Mouse (Mus musculus) adipocyte (in vitro differentiated cells): ENCODE results near the gene Serpine1.
"Not testable (repeated sequence)": the region's sequence is repeated elsewhere in the genome, so short reads cannot be mapped to it uniquely, and the experiment has no call there.

ENCODE experiments used
- DNase-seq: peaks from one replicate; pipeline ENCODE4 v3.0.0-alpha.2; 2016; ENCODE audit warnings: low spot score

The Serpine1 gene

DNA sequence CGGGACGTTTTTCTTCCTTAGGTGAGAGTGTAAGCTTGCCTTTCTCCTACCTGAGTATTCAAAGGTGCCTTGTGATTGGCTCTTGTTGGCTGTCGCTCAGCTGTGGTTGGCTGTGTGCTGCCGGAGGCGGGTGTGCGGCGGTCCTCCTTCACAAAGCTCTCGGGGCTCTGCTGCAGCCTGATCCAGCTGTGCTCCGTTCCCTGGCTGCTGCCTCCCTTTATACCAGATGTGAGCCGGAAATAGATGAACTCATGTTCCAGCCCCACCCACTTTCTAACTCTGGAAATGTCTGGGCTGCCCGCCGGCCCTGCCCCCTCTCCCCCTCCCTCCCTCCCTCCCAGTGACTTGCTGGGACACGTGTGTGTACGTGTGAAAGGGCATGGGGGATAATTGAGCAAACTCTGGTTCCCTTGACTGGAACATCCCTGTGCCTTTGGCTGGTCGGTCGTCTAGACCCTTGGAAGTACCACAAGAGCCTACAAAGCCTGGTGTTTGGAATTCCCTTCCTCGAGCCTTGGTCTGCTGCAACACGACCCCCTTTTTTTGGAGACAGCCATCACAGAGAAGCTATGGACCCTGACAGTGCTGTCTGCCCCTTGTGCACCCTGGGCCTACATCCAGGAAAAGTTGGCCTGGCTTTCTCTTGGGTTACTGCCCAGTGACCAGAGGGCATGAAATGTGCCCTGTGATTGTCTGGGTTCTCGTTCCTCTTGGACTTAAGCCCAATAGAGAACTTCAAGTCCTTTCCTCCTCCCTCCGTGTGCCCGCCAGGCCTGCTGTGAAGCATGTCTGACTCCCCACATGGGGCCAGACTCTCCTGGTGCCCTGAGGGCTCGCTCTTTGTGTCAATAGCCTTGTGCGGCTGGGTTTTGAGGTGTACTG, at the start of gene Serpine1:
TSS of gene Serpine1 (minus strand) at position 190 of the 882 bp plus-strand sequence.
- DNase-seq, result peak; percentile 99

DNA sequence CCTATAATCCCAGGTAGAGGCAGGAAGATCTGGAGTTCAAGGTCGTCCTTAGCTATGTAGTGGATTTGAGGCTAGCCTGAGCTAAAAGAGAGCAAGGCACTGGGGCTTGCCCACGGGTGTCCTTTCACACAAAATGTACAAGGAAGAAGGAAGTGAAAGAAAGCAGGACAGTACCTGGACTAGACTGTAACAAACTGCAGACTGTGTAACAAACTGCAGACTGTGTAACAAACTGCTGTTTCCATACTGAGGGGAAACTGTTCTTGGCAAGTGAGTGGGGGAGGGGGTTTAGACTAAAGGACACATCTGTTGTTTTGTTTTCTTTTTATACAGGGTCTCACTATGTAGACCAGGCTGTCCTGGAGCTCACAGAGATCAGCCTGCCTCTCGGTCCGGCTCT, 49.2 kb upstream of the Serpine1 start:
- no peak for DNase-seq

DNA sequence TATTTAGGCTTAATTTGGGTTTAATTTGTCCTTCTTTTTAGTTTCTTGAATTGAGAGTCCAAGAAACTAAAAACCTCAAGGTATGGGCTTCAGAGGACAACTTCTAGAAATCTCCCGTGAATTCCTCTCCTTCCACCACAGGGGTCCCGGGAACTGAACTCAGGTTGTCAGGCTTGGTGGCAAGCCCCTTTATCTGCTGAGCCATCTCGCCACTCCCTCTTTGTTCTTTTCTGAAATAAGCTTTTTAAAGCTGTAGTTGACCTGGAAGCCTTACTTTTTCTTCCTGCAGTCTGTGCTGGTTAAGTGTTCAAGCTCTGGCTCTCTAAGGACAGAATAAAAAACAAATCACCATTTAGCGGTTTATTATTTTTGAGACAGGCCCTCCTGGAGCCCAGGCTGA, 46.8 kb upstream of the Serpine1 start:
- no peak for DNase-seq

DNA sequence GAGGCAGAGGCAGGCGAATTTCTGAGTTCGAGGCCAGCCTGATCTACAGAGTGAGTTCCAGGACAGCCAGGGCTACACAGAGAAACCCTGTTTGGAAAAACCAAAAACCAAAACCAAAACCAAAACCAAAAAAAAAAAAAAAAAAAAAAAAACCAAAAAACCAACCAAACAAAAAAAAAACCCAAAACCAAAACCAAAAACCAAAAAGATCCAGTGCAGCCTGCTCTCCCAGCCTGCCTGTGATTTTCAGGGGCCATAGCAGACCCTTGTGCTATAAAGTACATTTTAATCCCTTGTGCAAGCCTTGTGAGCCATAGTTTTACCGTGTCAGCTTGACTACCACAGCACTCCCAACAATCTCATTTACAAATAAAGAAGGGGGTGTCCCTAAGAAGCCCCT, 45.9 kb upstream of the Serpine1 start:
- DNase-seq, result not testable (repeated sequence)

DNA sequence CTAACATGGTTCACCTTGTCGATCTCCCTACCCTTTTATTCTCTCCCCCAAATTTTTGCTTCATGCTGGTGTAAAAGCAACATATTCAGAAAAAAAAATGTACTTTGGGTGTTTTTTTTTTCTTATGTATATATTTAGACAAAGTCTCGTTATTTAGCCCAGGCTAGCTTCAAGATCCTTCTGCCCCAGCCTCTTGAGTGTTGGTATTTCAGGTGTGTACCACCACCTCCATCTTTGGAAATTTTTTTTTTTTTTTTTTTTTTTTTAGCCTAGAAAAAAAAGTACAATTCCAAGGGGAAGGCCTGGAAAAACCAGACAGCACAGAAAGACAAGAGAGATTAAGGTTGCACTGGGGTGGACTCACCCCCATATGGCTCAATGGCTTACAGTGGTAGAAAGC, 44.9 kb upstream of the Serpine1 start:
- no peak for DNase-seq

DNA sequence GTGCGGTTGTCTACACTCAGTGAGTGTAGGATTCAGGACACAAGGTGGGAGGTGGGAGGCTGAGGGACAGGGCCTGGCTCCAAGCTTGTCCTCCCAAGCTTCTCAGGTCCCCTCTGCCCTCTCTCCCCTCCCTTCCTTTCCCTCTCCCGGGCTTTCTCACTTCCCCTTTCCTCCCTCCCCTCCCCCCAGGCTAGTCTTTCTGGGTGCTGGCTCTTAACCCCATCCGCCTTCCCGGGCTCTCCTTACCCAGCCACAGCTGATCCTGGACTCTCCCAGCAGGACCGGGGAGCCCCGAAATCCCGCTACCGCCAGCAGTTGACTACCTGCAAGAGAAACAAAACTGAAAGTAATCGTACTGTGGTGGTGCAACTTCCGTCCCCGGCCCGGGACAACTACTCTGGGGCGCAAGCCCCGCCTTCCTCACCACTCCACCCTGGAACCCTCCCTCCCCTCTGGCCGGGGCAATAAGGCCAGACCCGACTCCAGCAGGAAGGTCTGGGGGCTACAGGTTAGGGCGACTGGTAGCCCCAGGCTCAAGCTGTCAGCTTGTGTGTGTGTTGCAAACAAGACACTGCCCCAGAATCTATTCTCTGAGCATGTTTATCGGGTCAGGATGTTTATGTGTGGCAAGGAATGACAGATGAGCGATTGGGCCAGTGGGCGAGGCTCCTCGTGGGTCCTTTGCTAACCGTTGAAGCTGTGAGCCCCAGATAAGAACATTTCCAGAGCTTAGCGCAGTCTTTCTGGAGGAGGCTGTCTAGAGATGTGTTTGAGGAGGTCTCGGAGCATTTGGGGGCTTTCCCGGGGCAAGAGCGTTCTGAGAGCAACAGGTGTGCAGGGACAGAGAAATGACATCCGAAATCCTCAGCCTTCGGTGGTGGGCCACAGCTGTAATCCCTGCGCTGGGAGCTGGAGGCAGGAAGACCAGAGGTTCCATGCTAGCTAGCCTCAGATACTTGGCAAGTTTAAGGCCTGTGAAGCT, 44.1 kb upstream of the Serpine1 start, which contains the start of gene Trim56:
TSS of gene Trim56 (minus strand) at position 344 of the 982 bp plus-strand sequence.
- peak; percentile 84 for DNase-seq

DNA sequence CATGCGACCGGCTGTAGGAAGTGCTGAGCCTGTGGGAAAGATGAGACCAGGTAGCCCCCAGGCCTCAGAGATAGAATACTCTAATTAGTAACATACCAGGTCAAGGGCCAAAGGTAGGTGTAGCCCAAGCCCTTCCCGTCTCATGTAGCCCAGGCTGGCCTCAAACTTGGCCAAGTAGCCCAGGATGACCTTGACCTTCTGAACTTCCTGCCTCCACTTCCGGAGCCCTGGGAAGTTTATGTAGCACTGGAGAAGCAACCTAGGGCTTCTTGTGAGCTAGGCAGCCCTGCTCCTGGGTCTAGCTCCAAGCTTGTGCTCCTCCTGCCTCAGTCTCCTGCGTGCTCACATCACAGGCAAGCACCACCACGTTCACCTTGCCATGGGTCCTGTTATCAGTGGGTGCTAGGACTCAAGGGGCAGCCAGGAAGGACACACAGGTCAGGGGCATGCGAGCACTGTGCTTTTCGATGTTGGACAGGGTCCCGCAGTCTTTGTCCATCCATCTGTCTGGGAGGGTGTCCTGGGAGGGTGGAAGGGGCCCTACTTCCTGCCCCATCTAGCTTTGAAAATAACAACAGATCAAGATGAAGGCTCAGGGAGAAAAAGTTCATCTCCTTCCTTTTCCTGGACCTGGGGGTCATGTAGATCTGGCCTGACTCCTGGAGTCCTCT, 43.0 kb upstream of the Serpine1 start:
- no peak for DNase-seq

DNA sequence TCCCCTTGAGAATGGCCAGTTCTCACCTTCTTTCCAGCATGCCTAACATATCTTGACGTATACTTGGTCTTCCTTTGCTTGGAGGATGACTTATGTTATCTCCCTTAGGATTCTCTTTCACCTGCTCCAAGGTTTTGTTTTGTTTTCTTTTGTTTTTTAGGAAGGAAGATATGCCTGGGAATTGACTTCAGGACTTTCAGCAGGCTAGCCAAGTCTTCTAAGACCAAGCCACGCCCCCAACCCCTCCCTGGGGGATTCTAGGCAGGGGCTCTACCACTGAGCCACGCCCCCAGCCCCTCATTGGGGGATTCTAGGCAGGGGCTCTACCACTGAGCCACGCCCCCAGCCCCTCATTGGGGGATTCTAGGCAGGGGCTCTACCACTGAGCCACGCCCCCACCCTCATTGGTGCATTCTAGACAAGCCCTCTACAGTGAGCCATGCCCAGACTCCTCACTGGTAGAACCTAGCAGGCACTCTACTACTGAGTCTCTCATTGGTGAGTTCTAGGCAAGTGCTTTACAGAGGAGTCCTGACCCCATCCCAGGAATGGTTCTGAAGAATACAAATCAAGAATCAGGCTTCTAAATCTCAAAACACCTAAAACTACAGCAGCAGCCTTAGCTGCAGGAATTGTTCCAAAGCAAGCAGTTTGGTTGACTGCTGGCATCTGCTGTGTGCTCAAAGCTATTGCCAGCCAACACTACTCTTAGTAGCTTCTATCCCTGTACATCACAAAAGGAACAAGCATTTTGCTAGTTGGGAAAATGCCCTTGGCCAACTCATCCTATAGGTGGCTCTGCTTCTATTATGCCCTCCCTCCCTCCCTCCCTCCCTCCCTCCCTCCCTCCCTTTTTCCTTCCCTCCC, 39.7 kb upstream of the Serpine1 start:
- DNase-seq, result no peak

DNA sequence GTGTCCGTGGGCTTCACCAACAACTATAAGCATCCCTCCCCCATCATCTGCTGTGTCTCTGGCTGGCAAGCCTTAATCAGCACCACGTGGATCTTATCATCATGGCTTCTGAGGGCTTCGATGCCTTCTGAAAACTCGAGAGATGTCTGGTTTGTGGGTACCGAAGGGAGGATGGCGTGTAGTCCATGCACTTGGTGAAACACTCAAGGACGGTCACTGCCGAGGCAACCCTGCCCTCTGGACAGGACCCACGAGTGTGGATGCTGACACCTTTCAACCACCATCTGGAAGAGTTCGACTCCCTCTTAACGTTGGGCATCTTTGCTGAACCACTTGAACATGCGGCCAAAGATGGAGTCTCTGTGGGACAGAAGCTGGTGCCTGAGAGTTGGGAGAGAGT, 38.8 kb upstream of the Serpine1 start:
- no peak for DNase-seq

DNA sequence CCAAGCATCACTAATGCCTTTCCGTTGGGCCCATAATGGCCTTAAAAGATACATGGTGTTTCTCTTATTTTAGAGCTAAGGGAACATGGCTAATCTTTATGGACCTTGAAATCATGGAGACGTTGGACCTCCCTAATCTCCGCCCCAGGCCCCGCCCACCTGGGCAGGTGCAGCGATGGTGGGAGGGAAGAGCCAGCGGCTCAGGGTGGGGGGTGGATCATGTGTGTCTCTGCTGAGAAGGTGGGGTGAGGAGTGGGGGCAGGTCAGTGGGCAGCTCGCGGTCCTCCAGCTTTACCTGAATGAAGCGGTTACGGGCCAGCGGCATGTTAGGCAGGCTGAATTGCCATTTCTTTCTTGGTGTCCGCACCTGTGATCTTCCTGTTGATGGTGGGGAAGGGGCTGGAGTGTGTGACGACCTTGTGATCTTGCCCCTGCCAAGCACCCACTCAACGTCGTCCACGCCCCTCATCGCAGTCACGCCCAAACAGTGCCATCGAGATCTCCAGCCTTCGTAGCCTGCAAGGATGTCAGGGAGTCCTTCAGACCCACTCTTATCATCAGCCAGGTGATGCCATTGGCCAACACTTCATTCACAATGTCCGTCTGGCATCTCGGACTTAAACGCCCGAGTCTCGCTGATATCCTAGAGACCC, 38.0 kb upstream of the Serpine1 start:
- no peak for DNase-seq

DNA sequence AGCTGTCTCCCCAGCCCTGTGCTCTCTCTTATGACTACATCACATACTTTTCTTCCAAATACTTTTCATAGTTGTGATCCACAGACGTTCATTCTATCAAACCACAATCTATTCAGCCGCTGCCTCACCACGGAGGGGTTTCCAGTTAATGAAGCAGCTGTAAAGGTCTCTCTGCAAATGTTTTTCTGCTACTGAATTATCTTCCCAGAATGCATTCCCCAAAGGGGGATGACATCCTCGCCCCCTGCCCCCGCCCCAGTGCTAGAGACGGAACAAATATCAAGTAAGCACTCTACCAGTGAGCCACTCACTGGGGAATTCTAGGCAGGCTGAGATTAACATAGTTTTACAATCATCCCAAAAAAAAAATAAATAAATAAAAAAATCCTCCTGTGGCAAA, 36.0 kb upstream of the Serpine1 start:
- DNase-seq, result no peak

DNA sequence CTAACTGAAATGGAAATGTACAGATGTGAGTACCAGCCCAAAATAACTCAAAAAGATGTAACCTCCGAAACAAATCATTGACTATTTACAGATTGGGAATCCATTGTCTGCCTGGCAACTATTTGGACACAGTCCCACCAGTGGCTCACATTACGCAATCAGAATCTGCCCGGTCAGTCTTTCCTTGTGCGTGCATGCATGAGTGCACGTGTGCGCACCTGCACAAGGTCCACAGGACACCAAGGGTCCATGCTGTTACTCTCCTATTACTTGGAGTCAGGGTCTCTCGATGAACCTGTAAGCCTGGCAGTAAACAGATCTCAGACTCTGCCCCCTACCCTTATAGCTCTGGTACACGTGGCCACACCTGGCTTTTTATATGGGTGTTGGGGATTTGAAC, 35.6 kb upstream of the Serpine1 start:
- no peak for DNase-seq

DNA sequence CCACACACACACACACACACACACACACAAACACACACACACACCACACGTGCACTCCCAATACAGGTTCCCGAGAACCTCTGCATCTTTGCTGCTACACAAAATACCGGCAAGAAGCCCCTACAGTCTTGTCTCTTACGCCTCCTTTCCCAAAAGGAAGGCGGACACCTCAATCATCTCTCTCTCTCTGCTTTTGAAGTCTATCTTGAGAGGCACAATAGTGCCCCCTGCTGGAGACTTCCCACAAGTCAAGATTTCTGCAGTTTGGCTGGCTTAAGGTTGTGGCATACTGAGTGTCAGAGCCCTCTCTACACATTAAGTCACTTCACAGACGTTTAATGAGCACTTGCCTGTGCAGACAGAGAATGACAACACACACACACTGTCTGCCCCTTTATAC, 35.0 kb upstream of the Serpine1 start:
- DNase-seq, result peak; percentile 97

DNA sequence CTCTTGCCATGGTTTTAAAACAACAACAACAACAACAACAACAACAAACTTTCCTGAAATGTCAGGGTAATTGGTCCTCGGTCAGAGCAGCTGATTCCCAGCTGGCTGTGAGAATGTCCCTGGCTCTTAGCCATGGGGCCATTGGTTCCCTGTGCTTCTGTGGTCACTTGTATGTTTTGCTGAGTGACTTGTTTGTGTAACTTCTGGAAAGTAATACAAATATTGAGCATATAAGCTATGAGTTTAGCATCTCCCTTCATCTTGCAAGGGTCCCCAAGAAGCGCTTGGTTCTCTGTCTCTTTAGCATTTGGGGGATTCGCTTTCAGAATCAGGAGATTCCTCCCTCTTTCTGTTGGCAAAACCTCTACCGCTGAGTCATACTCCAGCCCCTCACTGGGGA, 34.4 kb upstream of the Serpine1 start:
- peak; percentile 86 for DNase-seq

DNA sequence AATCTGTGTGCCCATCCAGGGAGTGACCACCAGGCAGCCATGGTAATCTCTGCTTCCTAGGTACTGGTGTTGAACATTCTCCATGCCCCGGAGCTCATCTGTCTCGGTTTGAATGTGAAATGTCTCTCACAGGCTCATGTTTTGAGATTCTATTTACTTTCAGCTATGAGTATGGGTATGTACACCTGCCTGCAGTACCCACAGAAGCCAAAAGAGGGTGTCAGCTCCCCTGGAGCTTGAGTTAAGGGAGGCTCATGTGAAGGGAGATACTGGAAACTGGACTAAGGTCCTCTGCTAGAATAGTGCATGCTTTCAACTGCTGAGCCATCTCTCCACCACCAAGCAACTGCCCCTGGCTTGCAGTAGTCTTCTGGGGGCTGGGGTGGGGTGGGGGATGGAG, 31.9 kb upstream of the Serpine1 start:
- no peak for DNase-seq

DNA sequence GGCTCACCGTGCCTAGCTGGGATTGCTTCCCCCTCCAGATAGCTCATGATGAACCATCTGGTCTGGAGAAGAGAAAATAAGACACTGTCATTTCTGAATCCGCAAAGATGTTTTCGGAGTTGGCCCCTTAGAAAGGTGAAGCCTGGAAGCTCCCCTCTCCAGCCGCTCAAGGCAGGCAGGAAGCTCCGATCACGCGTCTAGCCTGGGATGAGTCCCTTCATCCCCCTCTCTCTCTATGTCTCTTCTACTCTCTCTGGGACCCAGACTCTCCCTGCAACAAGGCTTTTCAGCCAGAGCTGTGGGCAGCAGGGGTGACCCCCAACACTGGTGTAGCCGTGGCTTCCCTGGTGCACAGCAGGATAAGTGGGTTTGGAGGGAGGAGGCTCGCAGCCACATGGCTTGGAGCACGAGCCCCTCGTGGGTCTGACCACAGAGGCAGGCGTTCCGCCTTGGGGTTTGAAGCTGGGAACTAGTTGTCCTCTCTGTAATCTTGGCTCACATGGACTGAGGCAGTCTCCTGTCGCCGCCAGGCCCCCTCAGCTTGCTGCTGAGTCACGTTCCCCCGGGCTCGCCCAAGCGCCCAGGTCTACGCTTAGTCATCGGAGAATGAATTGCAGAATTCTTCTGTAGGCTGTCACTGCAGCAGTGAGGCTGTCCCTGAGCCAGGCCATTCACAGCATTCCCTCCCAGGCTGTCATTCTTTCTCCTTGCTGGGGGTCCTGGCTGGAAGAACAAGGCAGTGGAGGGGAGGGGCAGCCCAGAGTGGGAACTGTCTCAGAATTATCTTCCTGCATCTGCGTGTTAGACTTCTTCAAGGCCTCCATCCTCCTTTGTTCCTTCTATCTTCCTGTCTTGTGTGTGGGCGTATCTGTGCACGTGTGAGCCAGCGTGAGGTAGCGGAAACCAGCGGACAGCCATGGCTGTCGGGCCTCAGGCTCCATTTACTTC, 30.8 kb upstream of the Serpine1 start:
- peak; percentile 56 for DNase-seq

DNA sequence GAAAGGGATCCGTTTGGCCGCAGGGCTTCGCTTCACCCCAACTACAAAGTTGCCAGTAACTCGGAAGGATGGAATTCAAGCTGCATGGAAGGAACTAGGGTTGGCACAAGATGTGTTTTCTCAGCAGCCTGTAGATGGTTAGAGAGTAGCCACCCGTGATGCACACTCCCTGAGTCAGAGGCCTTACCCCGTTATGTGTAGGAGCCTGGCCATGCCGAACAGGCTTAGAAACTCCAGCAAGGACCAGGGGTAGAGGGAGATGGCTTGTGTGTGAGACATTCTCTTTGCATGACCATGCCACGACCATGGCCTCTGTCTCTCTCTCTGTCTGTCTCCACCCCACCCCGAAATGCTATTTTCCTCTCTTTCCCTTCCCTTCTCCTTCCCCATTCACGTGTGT, 30.0 kb upstream of the Serpine1 start:
- DNase-seq, result no peak

DNA sequence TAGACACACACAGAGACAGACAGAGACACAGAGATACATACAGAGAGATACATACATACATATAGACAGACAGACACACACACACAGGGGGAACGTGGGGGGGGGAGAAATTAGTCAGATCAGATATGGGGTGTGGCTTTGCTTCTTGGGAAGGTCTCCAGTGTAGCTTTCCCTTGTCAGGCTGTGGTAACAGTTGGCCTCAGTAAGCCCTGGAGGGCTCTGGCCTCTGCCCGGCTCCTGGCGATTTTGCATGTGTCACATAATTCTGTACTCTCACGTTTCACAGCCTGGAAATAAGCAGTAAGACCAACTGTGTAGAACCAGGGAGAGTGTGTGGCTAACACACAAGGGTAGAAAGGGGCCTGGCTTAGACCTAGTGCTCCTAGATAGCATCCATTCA, 28.6 kb upstream of the Serpine1 start:
- DNase-seq, result no peak

DNA sequence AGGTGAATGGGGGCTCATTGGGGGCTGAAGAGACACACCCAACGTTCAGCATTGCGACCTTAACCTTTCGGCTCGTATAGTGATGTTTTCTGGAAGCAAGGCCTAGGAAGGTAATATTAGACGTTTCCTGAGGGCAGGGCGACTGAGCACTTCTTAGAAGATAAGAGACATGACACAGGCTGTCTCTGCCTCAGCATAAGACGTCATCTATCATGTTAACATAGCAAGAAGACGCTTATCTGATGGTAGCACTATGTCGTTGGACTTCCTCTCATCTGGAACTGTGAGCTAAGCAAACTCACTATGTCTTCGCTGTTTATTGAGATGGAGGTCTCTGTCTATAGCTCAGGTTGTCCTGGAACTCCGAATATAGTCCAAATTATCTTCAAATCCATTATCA, 26.4 kb upstream of the Serpine1 start:
- no peak for DNase-seq

DNA sequence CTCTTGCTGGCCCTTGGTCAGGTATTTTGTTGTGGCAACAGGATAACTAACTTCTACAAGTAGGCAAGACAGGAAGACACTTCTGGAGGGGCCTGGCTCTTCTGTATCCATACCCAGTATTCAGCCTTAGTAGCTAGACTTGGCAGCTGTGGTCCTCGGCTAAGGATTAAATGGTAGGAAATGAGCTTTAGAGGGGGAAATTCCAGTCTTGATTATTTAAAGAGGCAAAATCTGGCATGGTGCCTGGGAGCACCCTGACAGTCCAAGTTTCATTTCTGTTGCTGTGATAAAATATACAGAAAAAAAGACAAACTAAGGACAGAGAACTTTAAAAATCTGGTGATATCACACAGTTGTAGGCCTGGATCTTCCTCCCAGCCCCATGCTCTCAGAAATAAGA, 24.0 kb upstream of the Serpine1 start:
- no peak for DNase-seq
